Mouse (Mus musculus) heart, adult 2 months (tissue): ENCODE results near the gene Tekt2.

ENCODE experiments used
- CTCF ChIP-seq: fragments of 200-600 bp; IDR thresholded peaks from 2 replicates; pipeline ENCODE4 v1.8.1; 2022; ENCODE audit warnings: antibody characterized with exemption, mild to moderate bottlenecking, moderate library complexity
- EP300 ChIP-seq: fragments of 200-500 bp; IDR thresholded peaks from 2 replicates; pipeline ENCODE4 v1.6.1; 2011; ENCODE audit warnings: low read depth, low read length, control low read depth; ENCODE audit not compliant: insufficient read depth
- POLR2A ChIP-seq: fragments of 200-500 bp; IDR thresholded peaks from 2 replicates; pipeline ENCODE4 v1.6.1; 2011; ENCODE audit warnings: mild to moderate bottlenecking, low read depth, low read length, control low read depth; ENCODE audit not compliant: insufficient read depth

DNA sequence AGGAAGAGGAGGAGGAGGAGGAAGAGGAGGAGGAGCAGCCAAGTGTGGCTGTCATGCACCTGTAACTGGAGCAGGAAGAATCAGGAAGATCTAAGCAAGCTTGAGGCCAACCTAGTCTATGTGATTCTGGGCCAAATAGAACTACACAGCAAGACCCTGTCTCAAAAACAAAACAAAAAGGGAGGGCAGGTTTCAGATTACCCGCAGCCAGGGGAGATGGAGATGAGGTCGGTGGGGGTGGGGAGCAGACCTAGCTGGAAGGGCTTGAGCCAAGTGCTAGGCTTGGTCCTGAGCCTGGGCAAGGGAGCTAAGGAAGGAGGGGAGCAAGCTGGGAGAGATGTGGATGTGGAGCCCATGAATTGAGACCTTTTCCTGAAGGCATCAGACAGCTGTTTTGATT is 18.7 kb downstream of the Tekt2 start:
- TF ChIP-seq POLR2A, result no peak
- TF ChIP-seq CTCF, result no peak
- no peak for TF ChIP-seq EP300
